Mouse (Mus musculus): ENCODE results near the gene Iars2.
"Not testable (repeated sequence)": the region's sequence is repeated elsewhere in the genome, so short reads cannot be mapped to it uniquely, and the experiment has no call there.

The Iars2 gene

DNA sequence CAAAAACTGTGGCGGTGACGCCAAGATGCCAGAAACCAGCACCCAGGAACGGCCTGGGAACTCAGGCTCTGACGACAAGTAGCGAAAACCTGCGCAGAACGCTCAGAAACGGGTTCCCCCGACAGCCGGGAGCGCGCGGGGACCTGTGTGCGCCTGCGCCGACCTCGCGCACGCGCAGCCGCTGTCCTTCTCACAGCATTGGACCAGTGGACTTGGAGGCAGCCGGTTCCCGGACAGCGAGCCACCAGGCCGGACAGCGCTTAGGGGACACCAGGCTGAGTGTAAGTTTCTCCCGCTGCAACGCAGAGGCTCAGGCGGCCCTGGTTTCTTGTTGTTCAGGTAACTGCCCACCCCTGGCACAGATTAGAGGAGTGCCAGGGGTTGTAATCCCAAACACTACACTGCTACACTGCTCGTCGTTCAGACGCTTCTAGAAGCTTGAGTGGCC is 2.8 kb upstream of the Iars2 start, which contains the start of gene Bpnt1:
Gene Bpnt1 (plus strand): TSS at position 167 of the 448 bp plus-strand sequence.
- peak; percentile 96 for DNase-seq (ENCODE audit: low spot score)

DNA sequence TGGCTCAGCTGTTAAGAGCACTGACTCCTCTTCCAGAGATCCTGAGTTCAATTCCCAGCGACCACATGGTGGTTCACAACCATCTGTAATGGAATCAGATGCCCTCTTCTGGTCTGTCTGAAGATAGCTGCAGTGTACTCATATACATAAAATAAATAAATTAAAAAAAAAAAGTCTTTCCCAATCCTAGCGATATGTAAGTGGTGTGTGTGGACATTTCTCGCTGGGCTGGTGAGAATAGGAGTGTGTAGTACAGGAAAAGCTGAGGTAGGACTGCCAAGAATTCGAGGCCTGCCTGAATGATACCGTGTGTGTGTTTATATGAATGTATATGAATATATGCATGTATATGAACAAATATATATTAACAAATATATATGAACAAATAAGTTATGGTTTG is 2.2 kb upstream of the Iars2 start:
- no peak for DNase-seq (ENCODE audit: low spot score)

DNA sequence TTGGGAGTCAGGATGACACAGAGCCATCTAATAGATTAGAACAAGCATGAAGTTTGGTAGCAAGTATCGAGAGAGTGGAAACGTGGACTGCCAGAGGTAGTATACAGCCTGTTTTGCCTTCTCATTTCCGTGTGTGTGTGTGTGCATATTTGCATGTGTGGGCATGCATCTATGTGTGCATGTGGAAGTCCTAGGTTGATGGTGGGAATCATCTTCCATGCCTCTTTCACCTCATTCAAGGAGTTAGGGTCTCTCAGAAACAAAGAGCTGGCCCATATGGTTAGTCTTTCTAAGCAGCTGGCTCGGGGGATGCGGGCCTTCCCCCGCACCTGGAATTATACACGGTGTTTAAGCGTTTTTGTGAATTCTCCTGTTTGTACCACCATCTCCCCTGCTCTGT is 655 bp upstream of the Iars2 start:
- DNase-seq (ENCODE audit: low spot score), result no peak

- not testable (repeated sequence) for DNase-seq (ENCODE audit: low spot score)
These were observed 1.3 kb downstream of the Iars2 start for GRCm38 (mm10) chr1:185327754-185328345.

GRCm38 (mm10) chr1:185315846-185316568 is 13.2 kb downstream of the Iars2 start:
- no peak for DNase-seq (ENCODE audit: low spot score)

GRCm38 (mm10) chr1:185314546-185314945 is 14.7 kb downstream of the Iars2 start:
- DNase-seq (ENCODE audit: low spot score), result no peak

DNA sequence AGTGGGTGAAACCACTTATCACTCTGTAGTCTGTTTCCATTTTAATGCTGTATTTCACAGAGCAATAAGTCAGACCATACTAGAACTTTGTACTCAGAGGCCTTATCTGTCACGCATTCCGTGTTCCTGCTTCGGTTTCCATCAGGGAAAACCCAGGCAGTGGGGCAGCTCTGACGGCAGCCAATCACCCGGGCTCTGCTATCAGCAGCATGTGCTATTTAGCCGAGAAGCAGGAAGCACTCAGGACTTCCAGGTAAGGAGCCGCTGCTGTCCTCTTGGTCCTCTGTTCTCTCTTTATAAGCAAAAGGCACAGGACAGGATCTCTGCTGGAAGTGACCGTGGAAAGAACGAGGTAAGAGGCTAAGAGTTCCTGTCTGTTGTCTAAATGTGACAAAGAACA is 17.2 kb downstream of the Iars2 start:
- no peak for DNase-seq (ENCODE audit: low spot score)

DNA sequence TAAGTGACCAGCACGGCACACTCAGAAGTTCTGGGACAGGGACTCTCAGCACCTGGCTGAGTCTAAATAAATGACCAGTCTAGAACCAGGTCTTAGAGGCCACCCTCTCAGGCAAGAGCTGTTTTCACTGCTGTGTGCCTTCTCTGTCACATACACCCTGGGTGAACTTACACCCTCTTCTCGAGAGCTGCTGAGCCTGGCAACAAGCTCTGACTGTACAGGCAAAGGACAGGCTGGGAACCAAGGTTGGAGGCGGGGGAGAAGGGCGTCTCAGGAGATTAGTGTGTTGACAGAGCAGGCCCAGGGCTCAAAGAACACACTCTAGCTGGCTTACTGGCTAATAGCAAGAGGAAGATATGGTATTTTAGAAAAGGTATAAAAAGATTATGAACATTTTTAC is 20.3 kb downstream of the Iars2 start:
- no peak for DNase-seq (ENCODE audit: low spot score)

DNA sequence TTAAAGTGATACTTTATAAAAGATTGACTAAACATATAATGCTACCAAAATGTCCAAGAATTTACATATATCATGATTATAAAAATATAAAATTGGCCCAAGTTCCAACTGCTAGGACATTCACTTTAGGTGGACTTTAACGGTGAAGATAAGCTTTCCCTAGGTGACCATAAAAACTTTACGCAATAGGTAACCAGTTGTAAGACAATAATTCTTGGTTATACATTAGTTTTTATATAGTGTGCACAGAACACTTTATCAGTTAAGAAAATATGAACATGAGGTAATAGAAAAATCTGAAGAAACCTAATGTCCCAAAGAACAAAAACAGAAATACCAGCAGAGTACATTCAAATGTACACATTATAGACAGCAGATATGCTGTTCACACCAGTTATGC is 20.9 kb downstream of the Iars2 start:
- DNase-seq (ENCODE audit: low spot score), result no peak

DNA sequence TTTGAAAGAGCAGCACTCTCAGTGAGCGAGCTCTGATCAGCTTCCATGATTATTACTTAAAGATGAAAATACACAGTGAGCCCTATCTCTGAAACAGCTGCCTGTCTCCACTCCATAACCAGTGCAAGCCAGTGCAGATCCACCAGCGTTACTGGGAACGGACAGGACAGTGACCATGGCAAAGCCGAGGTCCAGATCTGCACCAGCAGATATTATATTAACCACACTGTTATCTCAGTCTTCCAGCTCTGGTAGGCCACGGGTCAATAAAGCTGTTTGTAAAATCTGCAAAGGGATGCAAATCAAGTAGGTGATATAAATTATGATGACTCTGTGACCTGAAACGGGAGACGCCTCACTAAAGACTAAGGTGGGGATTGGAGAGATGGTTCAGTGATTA is 21.6 kb downstream of the Iars2 start:
- no peak for DNase-seq (ENCODE audit: low spot score)

- no peak for DNase-seq (ENCODE audit: low spot score)
These were observed 22.4 kb downstream of the Iars2 start for GRCm38 (mm10) chr1:185306836-185307235.

- no peak for DNase-seq (ENCODE audit: low spot score)
These were observed 26.4 kb downstream of the Iars2 start for GRCm38 (mm10) chr1:185302816-185303215.

DNA sequence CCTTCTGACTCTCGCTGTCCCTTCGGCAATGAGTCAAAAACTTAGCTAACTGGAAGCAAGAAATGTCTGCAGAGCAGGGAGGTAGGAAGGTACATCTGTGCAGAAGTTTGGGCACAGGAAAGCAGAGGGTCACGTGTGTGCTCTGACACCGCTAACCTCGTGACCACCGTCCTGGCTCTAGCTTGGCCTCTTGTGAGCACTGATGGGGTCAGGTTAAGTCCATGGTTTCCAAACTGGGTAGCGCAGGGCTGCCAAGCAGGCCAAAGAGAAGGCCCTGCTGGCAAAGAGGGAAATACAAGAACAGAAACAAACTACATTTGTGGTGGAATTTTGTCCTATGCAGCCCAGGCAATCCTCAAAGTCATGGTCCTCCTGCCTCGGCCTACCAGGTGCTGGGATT is 30.7 kb downstream of the Iars2 start:
- no peak for DNase-seq (ENCODE audit: low spot score)

DNA sequence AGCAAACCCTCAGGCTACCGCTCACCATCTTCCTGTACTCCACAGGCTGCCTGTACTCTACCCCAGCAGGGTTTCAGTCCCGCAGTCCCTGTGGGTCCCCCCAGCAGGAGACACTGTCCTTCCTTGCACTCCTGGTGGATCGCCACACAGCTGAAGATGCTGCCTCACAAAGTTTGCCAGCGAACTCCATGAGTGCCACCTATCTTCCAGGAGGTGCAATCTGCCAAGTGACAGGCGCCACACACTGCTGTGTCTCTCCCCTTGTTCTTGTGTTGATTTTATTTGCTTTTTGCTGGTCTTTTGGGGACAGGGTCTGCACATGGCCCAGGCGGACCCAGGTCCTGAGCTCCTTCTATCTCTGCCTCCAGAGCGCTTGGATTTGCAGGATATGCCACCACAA is 32.3 kb downstream of the Iars2 start:
- DNase-seq (ENCODE audit: low spot score), result no peak

DNA sequence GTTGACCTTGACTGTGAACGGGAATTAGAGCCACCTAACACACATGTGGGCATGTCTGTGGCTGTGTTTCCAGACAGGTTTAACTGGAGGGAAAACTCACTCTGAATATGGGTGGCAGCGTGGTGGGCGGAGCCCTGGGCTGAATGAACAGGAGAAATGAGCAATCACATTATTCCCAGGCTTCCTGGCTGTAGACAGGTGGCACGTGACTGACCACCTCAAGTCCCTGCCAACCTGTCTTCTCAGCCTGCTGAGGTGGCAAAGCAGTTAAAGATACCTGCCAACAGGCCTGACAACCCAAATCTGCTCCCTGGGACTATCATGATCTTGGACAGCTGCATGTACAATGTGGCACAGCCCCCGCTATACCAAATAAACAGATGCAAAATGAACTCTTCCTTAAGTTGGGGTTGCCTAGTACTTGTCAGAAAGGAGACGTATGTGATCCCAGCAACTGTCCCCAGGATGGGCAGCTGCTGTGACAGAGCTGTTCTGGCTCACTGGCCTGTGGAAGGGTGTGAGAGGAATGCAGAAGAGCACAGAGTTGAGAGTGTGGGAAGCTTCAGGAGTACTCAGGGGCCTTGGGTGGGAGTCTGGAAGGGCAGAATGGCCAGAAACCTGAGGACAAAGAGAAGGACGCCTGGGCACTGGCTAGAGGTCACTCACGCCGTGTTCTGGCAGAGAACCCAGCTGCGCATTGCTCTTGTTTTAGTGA is 36.4 kb downstream of the Iars2 start:
- DNase-seq (ENCODE audit: low spot score), result no peak

DNA sequence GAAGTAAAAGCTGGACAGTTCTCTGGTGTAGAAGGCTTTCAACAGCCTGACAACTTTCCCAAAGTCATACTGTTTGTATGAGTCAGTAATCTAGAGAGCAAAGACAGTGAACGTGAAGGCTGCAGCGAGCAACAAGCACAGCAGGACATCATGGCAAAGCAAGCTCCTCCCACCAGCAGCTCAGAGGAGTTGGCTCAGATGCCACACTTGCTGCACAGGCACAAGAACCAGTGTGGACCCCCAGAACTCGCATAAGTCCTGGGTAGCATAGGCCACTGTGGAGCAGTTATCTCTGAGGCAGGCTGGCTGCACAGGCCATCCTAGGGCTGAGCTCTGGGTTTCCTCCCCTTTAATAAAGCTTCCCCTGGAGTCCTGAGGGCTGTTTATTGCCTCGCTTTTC is 37.9 kb downstream of the Iars2 start:
- no peak for DNase-seq (ENCODE audit: low spot score)

DNA sequence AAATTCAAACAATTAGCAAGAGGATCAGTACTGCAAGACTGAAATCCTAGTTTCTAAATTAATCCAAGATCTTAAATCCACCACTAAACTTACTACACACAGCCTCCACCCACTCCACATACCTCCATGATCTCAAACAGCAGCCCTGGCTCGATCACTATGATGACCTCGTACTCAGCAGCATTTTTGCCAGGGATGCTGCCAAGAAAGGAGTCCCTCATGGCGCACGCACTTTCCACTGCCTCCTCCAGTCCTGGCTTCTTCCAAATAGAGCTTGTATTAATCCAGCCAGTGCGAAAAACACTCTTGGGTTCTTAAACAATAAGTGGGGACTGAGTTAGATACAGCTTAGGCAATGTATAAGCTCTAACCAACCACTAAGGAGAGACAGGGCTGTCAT is 40.0 kb downstream of the Iars2 start:
- no peak for DNase-seq (ENCODE audit: low spot score)

GRCm38 (mm10) chr1:185287066-185287465 is 42.1 kb downstream of the Iars2 start:
- DNase-seq (ENCODE audit: low spot score), result no peak

- no peak for DNase-seq (ENCODE audit: low spot score)
These were observed 44.0 kb downstream of the Iars2 start for GRCm38 (mm10) chr1:185285171-185285570.

DNA sequence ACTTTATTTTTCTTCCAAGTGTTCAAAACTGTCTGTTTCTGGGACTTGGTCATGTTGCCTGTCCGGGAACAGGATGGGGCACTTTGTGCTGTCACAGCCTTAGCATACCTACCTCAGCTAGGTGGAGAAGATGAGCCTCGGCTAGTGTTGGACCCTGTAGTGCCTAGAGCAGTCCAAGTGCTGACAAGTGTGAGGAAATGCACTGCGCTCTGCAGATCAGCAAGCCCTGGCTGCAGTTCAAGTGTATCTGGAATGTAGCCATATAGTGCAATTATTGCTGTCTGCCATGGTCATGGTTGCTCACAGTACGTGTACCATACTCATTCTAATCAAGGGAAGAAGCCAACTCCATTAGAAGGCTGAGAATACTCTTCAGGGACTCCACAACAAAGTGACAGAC is 44.5 kb downstream of the Iars2 start:
- no peak for DNase-seq (ENCODE audit: low spot score)

- DNase-seq (ENCODE audit: low spot score), result no peak
These were observed 45.9 kb downstream of the Iars2 start for GRCm38 (mm10) chr1:185283247-185283646.

GRCm38 (mm10) chr1:185282846-185283245 is 46.4 kb downstream of the Iars2 start:
- no peak for DNase-seq (ENCODE audit: low spot score)

DNA sequence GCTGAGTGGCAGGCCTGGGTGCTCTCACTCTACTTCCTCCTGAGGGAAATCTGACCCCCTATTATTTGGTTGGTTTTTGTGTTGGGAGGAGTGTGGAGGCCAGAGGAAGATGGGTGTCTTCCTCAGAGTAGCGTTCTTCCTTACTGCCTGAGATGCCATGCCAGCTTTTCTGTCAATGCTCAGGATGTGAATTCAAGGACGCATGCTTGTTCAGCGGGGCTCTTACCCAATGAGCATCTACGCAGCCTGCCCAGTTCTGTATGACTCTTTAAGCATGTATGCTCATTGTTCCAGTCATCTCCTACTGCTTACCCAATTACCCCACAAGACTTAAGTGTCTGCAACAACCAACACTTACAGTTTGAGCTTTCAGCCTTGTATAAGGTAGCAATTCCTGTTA is 48.6 kb downstream of the Iars2 start:
- DNase-seq (ENCODE audit: low spot score), result no peak

Data from embryo, embryonic 10 days (tissue).